Mouse (Mus musculus) forebrain, embryonic 14.5 days (tissue): ENCODE measurements around the gene Fbxo45. TPM values are rescaled to one million over a fixed set of nuclear protein-coding genes. Genes with fewer than 3 reads are reported as not detected.
A peak's percentile ranks its signal among the peaks of the same experiment; 100 is the strongest.

Experiments
- ATAC-seq: fragments of 200-750 bp; cut with Nextera tagmentation; 2 replicates; pipeline ENCODE4 v1.8.0; 2017; ENCODE audit warnings: mild to moderate bottlenecking, moderate library complexity
- DNase-seq: peaks from one replicate; pipeline ENCODE4 v3.0.0-alpha.2; 2015; ENCODE audit warnings: low spot score
- H3K27ac ChIP-seq: fragments of 300-500 bp; sonication (generic); 2 replicates; pipeline ENCODE4 v1.5.1; 2014; ENCODE audit warnings: low read depth, mild to moderate bottlenecking, control low read depth, low read length, moderate library complexity
- H3K27me3 ChIP-seq: fragments of 300-500 bp; sonication (generic); replicated peaks from 2 replicates; pipeline ENCODE4 v1.6.1; 2014; ENCODE audit warnings: low read length, control low read depth, mixed read lengths; ENCODE audit not compliant: control insufficient read depth, insufficient read depth
- H3K36me3 ChIP-seq: fragments of 300-500 bp; sonication (generic); 2 replicates; pipeline ENCODE4 v1.6.1; 2014; ENCODE audit warnings: low read length, control low read depth; ENCODE audit not compliant: control insufficient read depth, insufficient read depth
- H3K4me1 ChIP-seq: fragments of 300-500 bp; sonication (generic); 2 replicates; pipeline ENCODE4 v1.6.1; 2014; ENCODE audit warnings: antibody characterized with exemption, low read length, control low read depth; ENCODE audit not compliant: control insufficient read depth, insufficient read depth
- H3K4me2 ChIP-seq: fragments of 300-500 bp; sonication (generic); 2 replicates; pipeline ENCODE4 v1.6.1; 2014; ENCODE audit warnings: mild to moderate bottlenecking, control low read depth, low read length
- H3K4me3 ChIP-seq: fragments of 300-500 bp; sonication (generic); 2 replicates; pipeline ENCODE4 v1.5.1; 2014; ENCODE audit warnings: low read depth, low read length, control low read depth
- H3K9ac ChIP-seq: fragments of 300-500 bp; sonication (generic); 2 replicates; pipeline ENCODE4 v1.6.1; 2014; ENCODE audit warnings: mild to moderate bottlenecking, low read length, control low read depth, moderate library complexity
- H3K9me3 ChIP-seq: fragments of 300-500 bp; sonication (generic); replicated peaks from 2 replicates; pipeline ENCODE4 v1.6.1; 2016; ENCODE audit warnings: low read length, control low read depth, mixed read lengths; ENCODE audit not compliant: control insufficient read depth
- WGBS: fragments of 180-500 bp; shearing (Covaris S2); extraction: QIAGEN DNeasy Blood & Tissue Kit; methylation state at CpG from one replicate; pipeline ENCODE4 v1.1.7; 2014; 5-methylcytosine and 5-hydroxymethylcytosine counted together
- polyA plus RNA-seq: library from polyadenylated mRNA; unstranded; fragments of >200 nt; fragmentation: Nextera tagmentation; extraction: Ambion mirVana; gene quantifications from 2 replicates; pipeline ENCODE4 v1.2.1, GENCODE M21; 2014

Gene Fbxo45
- polyA plus RNA-seq, 1 experiment from 2014 or later, result 10.7 TPM

GRCm38 (mm10) chr16:32214804-32215576, 32.0 kb downstream of the Fbxo45 start:
- Histone ChIP-seq H3K4me3 (no peak overlapping the region), H3K27ac (no peak overlapping the region), H3K9me3 (no peaks in the 10 kb centered on the region), H3K27me3 (no peaks in the 10 kb centered on the region), H3K4me1 (no peaks in the 10 kb centered on the region), H3K36me3 (no peaks in the 10 kb centered on the region), H3K4me2 (no peak overlapping the region), H3K9ac (no peak overlapping the region)
- DNase-seq (no peak), ATAC-seq (no peak)
- 81% methylated on average over 17 of the region's 17 CpGs for WGBS

GRCm38 (mm10) chr16:32214156-32214555, 32.8 kb downstream of the Fbxo45 start:
- no peaks in the 10 kb centered on the region for H3K27me3 ChIP-seq
- no peak overlapping the region for H3K4me3 ChIP-seq
- DNase-seq, result no peak
- H3K9ac ChIP-seq, result no peak overlapping the region
- no peak overlapping the region for H3K27ac ChIP-seq
- H3K4me2 ChIP-seq, result no peak overlapping the region
- H3K9me3 ChIP-seq, result 0 out of 2 replicates have a peak, but pooled peaks cover 1% of the 10 kb centered on the region
- no peaks in the 10 kb centered on the region for H3K4me1 ChIP-seq
- no peaks in the 10 kb centered on the region for H3K36me3 ChIP-seq
- ATAC-seq, result no peak

GRCm38 (mm10) chr16:32204902-32205301, 42.1 kb downstream of the Fbxo45 start:
- no peaks in the 10 kb centered on the region for H3K27me3 ChIP-seq
- WGBS, result 65% methylated on average over 3 of the region's 3 CpGs
- ATAC-seq, result no peak

GRCm38 (mm10) chr16:32202681-32203080, 44.3 kb downstream of the Fbxo45 start:
- no peak overlapping the region for H3K4me3 ChIP-seq

More at GRCm38 (mm10) chr16:32204902-32205301, 42.1 kb downstream of the Fbxo45 start:
- Histone ChIP-seq H3K36me3 (no peaks in the 10 kb centered on the region), H3K4me1 (no peaks in the 10 kb centered on the region), H3K9ac (no peak overlapping the region), H3K4me3 (no peak overlapping the region), H3K4me2 (no peak overlapping the region), H3K9me3 (0 out of 2 replicates have a peak, but pooled peaks cover 6% of the 10 kb centered on the region), H3K27ac (no peak overlapping the region)
- no peak for DNase-seq

GRCm38 (mm10) chr16:32201004-32201325, 46.0 kb downstream of the Fbxo45 start:
- H3K4me3 ChIP-seq, result no peak overlapping the region
- H3K36me3 ChIP-seq, result no peaks in the 10 kb centered on the region
- no peak for ATAC-seq
- 0 out of 2 replicates have a peak overlapping the region, but pooled peaks have one; percentile 2 for H3K9ac ChIP-seq
- peak overlapping the region; percentile 9; the same call in 1 of the 2 replicates for H3K4me2 ChIP-seq
- WGBS, result 38% methylated on average over 9 of the region's 9 CpGs
- no peak for DNase-seq
- H3K27ac ChIP-seq, result no peak overlapping the region
- no peaks in the 10 kb centered on the region for H3K27me3 ChIP-seq
- H3K4me1 ChIP-seq, result no peaks in the 10 kb centered on the region
- 0 out of 2 replicates have a peak, but pooled peaks cover 3% of the 10 kb centered on the region for H3K9me3 ChIP-seq

More at GRCm38 (mm10) chr16:32202681-32203080, 44.3 kb downstream of the Fbxo45 start:
- H3K36me3 ChIP-seq, result no peaks in the 10 kb centered on the region
- peak; percentile 2 for DNase-seq
- H3K27me3 ChIP-seq, result no peaks in the 10 kb centered on the region
- no peak overlapping the region for H3K9ac ChIP-seq
- no peak overlapping the region for H3K4me2 ChIP-seq
- ATAC-seq, result no peak
- WGBS, result 74% methylated on average over 6 of the region's 6 CpGs
- H3K27ac ChIP-seq, result no peak overlapping the region
- 0 out of 2 replicates have a peak, but pooled peaks cover 3% of the 10 kb centered on the region for H3K9me3 ChIP-seq
- H3K4me1 ChIP-seq, result no peaks in the 10 kb centered on the region

GRCm38 (mm10) chr16:32200256-32201003, 46.5 kb downstream of the Fbxo45 start:
- Histone ChIP-seq H3K9ac (0 out of 2 replicates have a peak overlapping the region, but pooled peaks have one; percentile 2), H3K4me3 (no peak overlapping the region), H3K9me3 (0 out of 2 replicates have a peak, but pooled peaks cover 3% of the 10 kb centered on the region), H3K27me3 (no peaks in the 10 kb centered on the region), H3K4me1 (no peaks in the 10 kb centered on the region), H3K27ac (no peak overlapping the region), H3K36me3 (no peaks in the 10 kb centered on the region), H3K4me2 (peak overlapping the region; percentile 9; the same call in 1 of the 2 replicates)
- 65% methylated on average over 21 of the region's 21 CpGs for WGBS
- no peak for ATAC-seq
- DNase-seq, result peak; percentile 7

GRCm38 (mm10) chr16:32190011-32190441, 56.9 kb downstream of the Fbxo45 start:
- no peak overlapping the region for H3K27ac ChIP-seq
- ATAC-seq (no peak), DNase-seq (no peak)
- H3K27me3 ChIP-seq, result no peaks in the 10 kb centered on the region
- no peak overlapping the region for H3K4me2 ChIP-seq
- no peaks in the 10 kb centered on the region for H3K9me3 ChIP-seq
- no peaks in the 10 kb centered on the region for H3K36me3 ChIP-seq
- no peak overlapping the region for H3K9ac ChIP-seq
- 68% methylated on average over 12 of the region's 12 CpGs for WGBS
- H3K4me3 ChIP-seq, result no peak overlapping the region
- no peaks in the 10 kb centered on the region for H3K4me1 ChIP-seq

- Histone ChIP-seq H3K27ac (no peak overlapping the region), H3K4me3 (no peak overlapping the region), H3K9me3 (no peaks in the 10 kb centered on the region), H3K36me3 (no peaks in the 10 kb centered on the region), H3K4me2 (no peak overlapping the region), H3K9ac (no peak overlapping the region), H3K4me1 (no peaks in the 10 kb centered on the region), H3K27me3 (no peaks in the 10 kb centered on the region)
- peak; percentile 33 for DNase-seq
- 60% methylated on average over 6 of the region's 6 CpGs for WGBS
- no peak for ATAC-seq
Measured at GRCm38 (mm10) chr16:32189109-32189508, 57.8 kb downstream of the Fbxo45 start.
